Mouse (Mus musculus) kidney, adult 8-10 months (tissue): ENCODE data around the gene Gm11114.
A peak's percentile ranks its signal among the peaks of the same experiment; 100 is the strongest.

Experiments used
- DNase-seq, 2 experiments: peaks; one replicate each; pipeline ENCODE4 v3.0.0; 2022

The Gm11114 gene

DNA sequence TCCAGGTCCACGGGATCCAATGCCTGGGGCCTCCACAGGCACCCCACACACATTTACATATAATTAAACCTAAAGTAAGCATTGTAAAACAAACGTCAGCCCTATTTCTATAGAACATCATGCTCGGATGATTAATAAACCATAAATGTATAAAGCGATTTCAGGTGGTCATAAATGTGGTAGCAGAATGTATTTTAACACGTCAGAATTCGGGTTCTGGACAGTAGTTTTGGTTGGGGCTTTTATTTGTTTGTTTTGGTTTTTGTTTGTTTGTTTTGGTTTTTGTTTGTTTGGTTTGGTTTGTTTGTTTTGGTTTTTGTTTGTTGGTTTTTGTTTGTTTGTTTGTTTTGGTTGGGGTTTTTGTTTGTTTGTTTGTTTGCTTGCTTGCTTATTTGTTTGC is at the start of gene Gm11114:
Gm11114 (plus strand) TSS at position 301 of the 400 bp plus-strand sequence.
- DNase-seq: no peak

DNA sequence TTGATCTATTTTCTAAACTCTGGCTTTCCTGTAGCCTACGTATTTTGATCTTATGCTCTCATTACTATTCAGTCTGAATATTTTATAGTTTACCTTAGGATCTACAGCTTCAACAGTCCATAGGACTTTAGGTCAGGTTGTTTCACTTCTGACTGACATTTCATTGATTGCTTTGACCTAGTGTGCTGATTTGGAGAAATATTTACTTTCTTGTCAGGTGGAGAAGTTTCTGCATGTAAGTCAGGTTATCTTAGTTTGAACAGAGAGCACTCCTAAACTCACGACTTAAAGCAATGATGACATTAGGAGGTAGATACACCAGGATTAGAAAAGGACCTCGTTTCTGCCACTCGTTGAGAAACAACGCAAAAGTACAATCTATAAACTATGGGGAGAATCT is 45.7 kb upstream of the Gm11114 start:
- no peak for DNase-seq

DNA sequence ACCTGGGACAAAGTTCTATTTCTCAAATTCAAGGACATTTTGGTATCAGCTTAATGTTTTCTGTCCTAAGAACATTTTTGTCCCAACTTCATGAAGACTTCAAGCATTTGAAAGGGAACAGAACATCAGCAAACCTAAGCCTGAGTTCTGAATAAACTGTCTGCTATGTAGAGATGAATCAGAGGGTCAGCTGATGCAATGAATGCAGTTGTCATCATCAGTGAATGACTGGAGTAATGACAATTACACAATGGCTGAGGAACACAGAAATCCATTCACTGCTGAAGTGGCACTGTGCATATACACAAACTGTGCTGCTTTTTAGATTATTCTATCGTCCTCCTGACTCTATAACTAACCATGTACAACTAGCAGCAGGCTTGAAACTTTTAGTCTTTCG is 38.5 kb upstream of the Gm11114 start:
- no peak for DNase-seq

DNA sequence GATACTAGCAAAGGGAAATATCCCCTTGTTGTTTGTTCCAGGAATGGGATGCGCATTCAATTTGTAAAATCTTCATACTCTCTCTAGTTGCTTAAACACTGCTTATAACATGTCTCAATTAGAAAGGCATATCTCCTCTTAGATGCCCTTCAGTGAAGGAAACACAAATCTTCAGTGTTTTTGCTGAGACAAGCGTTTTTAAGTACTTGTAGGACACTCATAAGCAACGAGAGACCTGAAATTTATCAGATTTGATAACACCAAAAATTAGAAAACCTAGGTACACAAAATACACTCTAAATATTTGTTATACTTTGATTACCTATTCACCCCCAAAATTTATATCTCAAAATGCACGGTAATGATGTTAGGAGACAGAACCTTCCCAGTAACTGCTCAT is 9.7 kb upstream of the Gm11114 start:
- DNase-seq: no peak

DNA sequence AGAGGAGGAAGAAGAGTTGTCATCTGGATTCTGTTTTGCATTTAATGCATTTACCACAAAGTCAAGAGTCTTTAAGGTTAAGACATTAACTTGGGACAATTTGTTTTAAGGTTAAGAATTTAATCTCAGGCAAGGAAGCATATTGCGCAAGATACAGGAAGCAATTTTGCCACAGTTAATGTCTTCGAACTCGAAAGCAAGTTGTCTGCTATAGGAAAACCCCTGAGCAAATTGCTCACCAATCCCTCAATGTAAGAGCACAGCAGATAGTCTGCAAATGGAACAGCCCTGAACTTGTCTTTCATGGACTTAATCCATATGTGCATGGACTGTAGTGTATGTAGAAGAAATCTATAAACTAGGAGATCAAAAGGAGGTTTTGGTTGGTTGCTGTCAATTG is 9.2 kb upstream of the Gm11114 start:
- no peak for DNase-seq

DNA sequence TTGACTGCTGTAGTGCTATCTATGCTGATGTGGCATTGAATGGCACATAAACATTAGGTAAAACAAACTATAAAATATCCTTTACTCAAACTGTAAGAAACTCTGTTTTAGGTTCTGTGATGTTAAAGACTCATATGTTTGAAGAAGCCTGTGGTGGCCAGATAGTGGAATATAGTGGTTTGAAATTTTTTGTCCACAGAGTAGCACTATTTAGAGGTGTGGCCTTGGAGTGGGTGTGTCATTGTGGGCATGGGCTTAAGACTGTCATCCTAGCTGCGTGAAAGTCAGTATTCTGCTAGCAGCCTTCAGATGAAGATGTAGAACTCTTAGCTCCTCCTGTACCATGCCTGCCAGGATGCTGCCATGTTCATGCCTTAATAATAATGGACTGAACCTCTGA is 3.5 kb downstream of the Gm11114 start:
- no peak for DNase-seq

DNA sequence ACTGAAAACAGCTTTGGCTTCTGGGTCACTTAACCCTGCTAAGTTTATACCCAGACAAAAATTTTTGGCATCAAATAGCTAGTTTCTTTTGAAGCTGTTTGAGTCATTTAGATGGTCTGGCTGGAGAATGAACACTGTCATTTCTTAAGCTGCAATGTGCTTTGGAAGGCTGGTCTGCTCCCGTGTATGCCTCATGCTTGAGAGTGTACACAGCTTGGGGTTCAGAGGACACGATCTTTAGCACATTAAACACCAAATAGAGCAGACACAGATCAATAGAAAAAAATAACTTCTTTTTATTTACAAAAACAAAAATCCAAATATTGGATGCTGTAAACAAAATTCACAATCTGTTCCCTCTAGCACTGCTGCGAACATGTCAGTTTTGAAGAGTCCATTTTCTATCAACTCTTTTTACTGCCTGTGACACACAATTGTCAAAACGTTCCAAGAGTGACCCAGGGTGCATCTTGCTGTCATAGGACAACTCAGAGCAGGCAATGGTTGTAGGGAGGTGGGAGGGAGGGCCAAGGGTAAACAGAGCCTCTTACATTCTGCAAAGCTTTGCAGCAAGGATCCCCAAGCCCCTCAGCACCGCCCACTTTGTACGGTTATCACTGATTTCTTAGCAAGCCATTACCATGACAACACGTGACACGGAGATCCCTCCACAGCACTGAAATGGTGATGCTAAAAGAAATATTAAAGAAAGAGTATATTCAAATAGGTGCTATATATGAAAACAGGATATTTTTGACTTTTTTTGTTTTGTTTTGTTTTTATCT is 7.8 kb downstream of the Gm11114 start:
- no peak for DNase-seq

DNA sequence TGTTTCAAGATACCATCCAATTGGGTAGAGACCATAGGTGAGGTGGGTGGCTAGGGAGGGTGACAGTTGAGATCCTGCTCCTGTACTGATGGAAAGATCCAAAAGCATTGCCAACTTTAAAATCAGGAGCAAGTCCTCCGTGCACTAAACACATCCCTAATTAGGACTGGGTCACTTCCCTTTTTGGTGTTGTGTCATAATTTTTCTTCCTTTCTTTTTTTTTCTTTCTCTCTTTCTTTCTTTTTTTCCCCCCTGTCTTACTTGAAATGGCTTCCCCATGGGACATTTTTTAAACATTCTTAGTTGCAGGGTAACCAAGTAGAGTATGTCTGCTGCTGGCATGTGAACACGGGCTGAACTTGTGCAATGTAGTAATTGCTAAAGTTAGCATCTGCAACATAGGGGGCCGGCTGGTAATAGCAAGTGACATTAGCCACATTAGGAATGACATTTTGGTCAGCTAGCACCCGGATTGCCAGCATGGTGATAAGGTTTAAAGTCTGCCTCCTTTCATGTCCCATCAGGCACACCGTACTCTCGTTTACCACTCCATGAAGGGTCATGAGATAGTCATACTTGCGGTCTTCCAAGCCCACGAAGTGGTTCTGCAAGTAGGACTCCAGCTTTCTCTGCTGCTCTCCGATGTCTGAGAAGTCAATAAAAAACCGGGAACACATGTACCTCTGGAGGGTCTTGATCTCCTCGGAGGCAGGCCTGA is 11.7 kb downstream of the Gm11114 start:
- no peak for DNase-seq

DNA sequence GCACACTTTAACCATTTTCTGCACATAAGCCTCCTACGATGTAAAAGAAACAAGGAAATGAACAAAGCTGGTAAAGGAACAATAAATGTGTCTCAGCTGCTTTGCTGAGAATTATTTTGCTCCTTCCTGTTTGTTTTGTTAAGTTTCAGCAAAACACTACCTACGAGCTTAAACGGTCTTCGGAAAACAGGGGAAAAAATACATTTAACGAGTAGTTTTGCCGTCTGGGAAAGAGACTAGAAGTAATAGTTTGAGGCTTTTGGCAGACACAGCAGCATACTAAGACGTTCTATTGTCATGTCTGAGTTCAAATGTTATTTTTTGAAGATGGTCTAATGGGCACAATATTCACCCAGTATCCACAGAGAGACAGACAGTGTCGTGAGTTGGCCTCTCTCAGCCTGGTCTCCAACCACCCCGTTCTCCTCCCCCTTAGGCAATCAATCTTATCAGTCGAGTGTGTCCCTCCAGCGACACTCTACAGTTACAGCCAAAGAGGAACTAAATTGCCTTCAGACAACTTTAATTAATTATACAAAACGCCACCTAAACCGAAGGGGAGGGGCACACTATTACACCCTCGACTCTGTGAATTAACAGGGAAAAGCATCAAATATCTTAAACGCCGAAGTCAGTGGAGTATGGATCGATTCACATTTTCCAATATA is 12.8 kb downstream of the Gm11114 start:
- no peak for DNase-seq

DNA sequence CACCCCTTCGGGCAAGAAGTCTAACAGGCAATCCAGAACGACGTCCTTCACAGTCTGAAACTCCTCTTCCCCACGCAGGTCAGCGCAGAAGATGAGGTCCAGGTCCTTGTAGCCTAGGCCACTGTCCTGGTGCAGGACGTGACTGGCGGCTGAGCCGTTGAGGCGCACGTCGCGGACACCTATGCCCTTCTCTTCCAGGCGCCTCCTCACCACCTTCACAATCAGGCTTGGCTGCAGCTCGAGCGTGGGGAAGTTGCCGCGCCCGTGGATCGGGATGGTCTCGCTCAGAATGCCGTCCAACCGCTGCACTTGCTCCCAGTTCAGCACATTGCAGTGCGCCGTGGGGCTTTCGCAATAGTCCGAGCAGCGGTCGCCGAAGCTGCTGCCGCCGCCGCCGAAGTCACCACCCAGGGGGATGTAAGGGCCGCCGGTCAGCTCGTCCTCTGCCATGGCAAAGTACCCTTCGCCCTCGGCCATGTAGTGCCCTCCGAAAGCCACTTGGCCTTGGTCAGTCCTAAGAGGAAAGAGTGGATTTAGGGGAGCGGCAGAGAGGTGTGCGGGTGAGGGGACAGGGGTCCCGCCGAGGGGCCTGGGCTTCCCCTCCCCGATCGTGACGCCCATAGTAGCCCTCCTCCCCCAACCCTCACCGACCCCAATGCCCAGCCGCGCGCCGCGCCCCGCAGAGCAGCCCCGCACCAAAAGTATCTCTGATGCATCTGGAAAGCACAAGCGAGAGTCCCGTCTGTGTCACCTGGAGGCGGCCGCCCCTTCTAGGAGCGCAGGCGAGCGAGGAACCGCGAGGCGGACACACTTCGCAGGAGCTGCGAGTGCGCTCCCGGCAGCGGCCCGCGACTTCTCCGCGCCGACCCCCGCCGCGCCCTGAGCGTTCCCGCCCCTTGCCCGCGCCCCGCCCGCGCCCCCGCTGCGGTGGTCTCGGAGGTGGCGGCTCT is 14.0 kb downstream of the Gm11114 start:
- peak; percentile 14 to 35 for DNase-seq

DNA sequence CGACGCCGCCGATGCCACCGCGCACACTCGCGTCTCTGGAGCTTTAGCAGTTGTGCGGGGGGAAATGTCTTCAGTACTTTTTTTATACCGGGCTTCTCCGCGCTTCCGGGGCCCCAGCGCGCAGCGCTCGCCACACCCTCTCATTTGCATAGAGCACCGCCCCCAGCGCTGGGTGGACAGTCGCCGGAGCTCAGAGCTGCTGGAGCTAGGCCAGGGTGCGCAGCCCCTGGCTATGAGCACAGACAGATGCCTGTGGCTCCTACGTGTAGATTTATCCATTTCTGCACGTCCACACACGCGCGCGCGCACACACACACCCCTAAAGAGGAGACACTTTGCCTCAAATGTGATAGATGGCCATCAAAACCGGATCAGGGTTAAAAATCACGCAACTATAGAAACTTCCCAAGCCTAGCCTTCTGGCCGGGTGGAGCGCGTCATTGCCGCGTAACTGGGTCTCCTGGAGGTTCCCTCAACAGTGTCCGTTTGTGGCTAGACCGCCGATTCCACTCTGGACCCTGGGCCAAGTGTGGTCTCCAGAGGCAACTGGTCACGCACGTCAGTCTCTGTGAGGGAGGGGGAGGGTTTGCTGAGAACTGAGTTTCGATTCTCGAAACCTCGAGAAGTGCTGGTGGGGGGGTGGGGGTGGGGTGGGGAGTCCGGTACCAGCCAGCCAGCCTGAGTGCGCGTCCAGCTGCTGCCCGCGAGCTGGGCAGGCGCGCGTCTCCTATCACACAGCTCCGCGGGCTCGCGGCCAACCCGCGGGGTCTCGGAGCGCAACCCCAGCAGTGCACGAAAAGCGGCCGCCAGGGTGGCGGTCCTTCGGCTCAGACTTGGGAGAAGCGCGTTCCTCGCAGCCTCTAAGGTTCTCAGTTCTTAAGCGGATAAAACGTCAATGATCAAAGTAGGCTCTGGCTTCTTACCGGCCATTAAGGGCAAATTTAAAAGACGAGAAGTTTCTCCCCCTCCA is 15.0 kb downstream of the Gm11114 start, which contains the start of gene Tent5a:
Tent5a (minus strand) TSS at position 107 of the 970 bp plus-strand sequence.
- peak; percentile 70 to 78 for DNase-seq

DNA sequence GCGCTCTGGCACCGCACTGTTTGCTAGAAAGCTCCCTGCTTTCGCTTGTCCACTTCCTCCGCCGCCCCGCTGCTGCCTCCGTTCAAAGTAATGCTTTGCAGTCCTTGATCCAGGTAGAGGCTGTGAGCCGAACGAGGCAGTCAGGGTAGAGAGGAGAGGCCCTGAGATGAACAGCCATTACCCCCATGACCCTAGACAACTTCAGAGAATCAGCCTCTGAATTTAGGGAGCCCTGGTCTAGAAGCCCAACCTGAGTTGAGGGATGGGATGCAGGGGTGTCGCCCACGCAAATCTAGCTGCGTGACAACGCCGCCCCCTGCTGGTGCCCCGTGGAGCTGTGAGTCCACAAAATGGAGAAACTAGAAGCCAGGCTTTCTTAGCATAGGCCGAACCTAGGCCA is 15.7 kb downstream of the Gm11114 start:
- peak; percentile 69 to 91 for DNase-seq

DNA sequence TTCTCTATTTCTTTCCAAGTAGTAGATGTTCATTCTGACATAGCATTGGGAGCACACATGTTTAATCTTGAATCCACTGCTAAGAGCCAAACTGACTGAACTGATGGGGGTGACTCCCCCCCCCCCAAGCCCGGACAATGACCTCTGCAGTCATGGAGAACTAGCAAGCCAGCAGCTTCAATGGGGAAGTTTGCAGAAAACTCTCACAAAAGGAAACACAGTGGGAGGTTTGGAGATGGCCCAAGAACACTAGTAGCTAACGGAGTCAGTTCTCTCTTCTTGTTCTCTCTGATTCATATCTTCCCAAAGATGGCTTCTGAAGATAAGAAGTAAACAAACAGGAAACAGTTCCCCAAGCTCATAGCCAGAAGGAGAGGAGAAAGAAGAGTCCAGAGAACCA is 18.9 kb downstream of the Gm11114 start:
- DNase-seq: no peak

DNA sequence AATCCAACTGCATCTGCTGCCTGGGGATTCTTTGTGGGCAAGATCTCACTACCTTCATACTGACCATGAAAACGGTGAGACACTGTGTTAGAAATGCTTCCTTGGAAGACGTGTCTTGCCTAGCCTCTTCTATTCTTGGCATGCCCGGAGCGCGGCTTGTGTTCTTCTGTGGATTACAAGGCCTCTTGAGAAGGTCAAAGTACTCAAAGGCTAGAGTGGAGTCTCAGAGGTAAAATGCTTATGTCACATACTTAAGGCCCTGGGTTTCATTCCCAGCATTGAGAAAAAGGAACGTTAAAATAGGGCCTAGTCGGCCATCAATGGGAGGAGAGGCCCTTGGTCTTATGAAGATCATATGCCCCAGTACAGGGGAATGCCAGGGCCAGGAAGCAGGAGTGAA is 23.5 kb downstream of the Gm11114 start:
- no peak for DNase-seq

DNA sequence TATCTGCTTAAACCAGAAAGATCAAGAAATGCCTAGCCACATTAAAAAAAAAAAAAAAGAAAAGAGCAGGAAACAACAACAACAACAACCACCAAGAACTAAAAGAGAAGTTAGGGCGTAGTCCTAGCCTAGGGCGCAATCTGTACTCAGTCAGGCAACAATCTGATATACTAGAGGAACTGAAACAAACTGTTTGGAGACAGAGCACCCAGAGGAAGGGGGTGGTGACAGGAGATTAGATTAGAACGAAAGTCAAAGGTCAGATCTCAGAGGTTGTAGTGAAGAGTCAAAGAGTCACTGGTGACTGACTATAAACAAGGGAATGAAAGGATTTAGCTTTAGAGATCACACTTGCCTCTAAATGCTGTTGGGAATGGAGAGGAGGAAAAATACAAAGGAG is 27.7 kb downstream of the Gm11114 start:
- no peak for DNase-seq

DNA sequence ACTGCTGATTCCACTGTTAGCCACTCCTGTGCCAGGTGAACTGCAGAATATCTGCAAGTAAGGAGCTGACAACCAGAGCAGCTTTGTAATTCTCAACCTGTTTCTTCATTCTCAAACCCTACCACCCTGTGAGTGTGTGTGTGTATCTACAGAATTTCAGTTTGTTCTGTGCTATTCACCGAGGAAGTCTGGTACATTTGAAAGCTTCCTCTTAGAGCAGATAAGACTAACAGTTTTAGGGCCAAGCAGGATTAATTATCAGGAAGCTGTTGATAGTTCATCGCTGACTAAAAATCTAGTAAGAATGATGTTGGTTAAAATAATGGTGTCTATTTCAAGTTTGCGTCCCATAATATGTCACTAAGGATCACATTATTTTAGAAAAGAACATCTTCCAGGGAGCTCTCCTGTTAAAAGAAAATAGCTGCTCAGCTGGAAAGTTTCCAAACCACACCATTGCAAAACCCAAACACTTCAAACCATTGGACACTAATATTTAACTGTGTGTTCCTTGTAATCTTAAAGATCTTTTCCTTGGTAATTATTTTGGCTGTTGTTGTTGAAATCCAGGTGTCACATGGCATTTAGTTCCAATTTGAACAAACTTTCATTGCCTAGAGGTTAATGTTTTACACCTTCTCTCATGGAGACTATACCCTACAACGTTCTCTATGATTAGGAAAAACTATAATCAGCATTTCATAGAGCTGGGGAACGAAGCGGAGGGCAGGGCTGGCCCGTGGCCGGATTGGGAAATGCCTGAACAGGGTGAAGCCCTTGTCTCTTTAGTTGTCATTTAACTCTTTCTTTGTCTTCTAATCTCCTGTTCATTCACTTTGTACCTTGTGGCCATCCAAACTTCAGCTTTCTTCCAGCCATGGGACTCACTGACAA is 30.6 kb downstream of the Gm11114 start:
- DNase-seq: no peak

DNA sequence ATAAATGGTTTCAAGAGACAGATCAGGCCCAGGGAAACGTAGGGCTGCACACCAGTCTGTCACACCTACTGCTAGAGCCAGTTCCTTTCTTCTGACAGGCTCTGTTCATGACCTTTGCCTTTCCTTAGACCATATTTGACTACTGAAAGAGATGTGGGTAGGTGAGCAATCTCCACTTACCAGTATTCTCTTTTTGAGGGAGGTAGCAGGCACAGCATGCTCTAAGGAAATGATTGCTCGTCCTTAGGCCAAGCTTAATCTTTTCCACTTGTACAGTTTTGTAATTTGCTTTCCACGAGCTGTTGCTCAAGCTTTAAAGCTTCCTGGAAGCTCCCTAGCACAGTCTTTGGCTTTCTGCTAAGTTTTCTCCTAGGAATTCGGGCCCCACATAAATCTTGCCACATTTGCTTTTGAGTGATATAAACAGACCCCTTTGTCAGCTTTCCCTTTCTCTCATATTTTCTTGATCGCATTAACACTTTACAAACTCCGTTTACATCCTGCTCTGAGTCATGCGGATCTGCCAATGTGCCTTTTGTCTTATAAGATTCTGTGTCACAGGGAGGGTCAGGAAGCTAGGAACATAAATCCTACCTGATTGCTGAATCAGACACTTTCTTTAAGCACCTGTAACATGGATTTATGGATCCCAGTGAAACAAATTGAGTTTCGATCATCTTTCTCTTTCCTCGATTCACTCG is 35.4 kb downstream of the Gm11114 start:
- no peak for DNase-seq

DNA sequence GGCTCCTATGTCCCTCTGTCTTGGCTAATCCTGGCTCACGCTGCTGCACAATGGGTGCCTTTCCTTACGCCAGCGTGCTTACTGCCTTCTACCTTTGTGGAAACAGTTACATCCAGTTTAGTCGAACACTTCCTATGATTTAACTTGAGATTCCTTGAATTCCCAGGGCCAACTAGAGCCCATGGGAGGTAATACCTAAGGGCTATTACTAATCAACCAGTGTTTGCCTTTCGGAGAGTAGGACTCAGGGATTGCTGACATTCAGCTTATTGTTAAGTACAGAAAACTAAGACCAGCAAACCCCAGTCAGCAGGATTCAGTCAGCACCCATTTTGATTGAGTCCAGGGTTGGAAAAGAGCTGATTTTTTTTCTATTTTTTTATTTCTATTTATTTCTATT is 43.0 kb downstream of the Gm11114 start:
- DNase-seq: no peak

DNA sequence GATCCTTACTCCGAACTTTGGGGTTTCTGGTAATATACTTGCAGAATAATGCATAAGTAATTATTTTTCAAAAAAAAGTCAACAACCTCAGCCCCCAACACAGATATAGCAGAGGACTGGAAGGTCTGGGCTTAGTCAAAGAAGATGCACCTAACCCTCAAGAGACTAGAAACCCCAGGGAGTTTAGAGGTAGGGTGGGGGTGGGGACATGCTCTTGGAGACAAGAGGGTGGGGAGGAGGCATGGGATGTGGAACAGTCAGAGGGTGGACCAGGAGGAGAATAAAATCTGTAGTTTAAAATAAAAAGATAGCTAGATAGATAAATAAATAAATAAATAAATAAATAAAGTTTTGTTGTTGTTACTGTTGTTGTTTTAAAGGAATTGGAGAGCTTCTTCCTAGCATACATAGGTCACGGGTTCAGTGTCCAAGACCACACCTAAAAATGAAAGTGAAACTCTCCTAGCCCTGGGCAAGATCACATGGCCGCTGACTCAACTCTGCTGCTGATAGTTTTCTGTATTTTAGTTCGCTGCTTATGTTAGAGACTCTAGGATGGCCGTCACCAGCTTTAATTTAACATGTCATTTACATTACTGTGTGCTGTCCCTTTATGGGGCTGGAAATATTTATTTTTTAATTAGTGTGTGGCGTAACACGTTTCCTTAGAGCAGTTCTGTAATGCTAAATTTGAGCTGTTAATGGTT is 44.7 kb downstream of the Gm11114 start:
- no peak for DNase-seq
